Mouse (Mus musculus) cerebellum, postnatal 36 days (tissue): ENCODE results near the gene Barx1.
A peak's percentile ranks its signal among the peaks of the same experiment; 100 is the strongest.

Experiments used
- DNase-seq, 2 experiments: peaks; one replicate each; pipeline ENCODE4 v3.0.0; 2021 to 2022; ENCODE audit warnings: mixed read lengths in 2 of 2

Barx1 gene

GRCm38 (mm10) chr13:48660741-48661140 lies 2.1 kb upstream of the Barx1 start:
- DNase-seq = no peak

GRCm38 (mm10) chr13:48661561-48661960 lies 1.2 kb upstream of the Barx1 start:
- DNase-seq = no peak

GRCm38 (mm10) chr13:48663211-48663987 lies 601 bp downstream of the Barx1 start:
- DNase-seq = no peak

GRCm38 (mm10) chr13:48663988-48664339 lies 1.2 kb downstream of the Barx1 start:
- DNase-seq = no peak

GRCm38 (mm10) chr13:48664916-48665655 lies 2.3 kb downstream of the Barx1 start:
- no peak for DNase-seq

- DNase-seq = no peak
Observed at GRCm38 (mm10) chr13:48665656-48666597, 3.1 kb downstream of the Barx1 start.

- no peak for DNase-seq
Observed at GRCm38 (mm10) chr13:48667461-48667860, 4.7 kb downstream of the Barx1 start.

- no peak for DNase-seq
Observed at GRCm38 (mm10) chr13:48668091-48668975, 5.5 kb downstream of the Barx1 start.

GRCm38 (mm10) chr13:48668976-48669534 lies 6.3 kb downstream of the Barx1 start:
- DNase-seq = no peak

GRCm38 (mm10) chr13:48672312-48672840 lies 9.6 kb downstream of the Barx1 start:
- DNase-seq = no peak

GRCm38 (mm10) chr13:48674609-48675008 lies 11.8 kb downstream of the Barx1 start:
- DNase-seq = no peak

- DNase-seq = no peak
Observed at GRCm38 (mm10) chr13:48679351-48679750, 16.6 kb downstream of the Barx1 start.

GRCm38 (mm10) chr13:48686666-48687065 lies 23.9 kb downstream of the Barx1 start:
- DNase-seq = no peak

- no peak for DNase-seq
Observed at GRCm38 (mm10) chr13:48691991-48692390, 29.2 kb downstream of the Barx1 start.

GRCm38 (mm10) chr13:48694090-48695064 lies 31.6 kb downstream of the Barx1 start:
- no peak for DNase-seq

- DNase-seq = peak in 1 of 2 experiments; percentile 2
Observed at GRCm38 (mm10) chr13:48706385-48706951, 43.7 kb downstream of the Barx1 start.

GRCm38 (mm10) chr13:48712675-48713074 lies 49.9 kb downstream of the Barx1 start:
- DNase-seq = no peak

- DNase-seq = no peak
Observed at GRCm38 (mm10) chr13:48716075-48716474, 53.3 kb downstream of the Barx1 start.
